Mouse (Mus musculus): ENCODE data around the gene Birc6. TPM values are rescaled to one million over a fixed set of nuclear protein-coding genes. Genes with fewer than 3 reads are reported as not detected.

Gene Birc6
- total RNA-seq (2021) = 100 to 1,000 TPM; 131 to 136 TPM
- long read RNA-seq, experiment 1, partial matches to known transcripts = 1 of 1 reads
- long read RNA-seq, experiment 1, other reads (novel, unspliced or antisense) = 0 of 1 reads
- long read RNA-seq, experiment 2 = 0 reads

DNA sequence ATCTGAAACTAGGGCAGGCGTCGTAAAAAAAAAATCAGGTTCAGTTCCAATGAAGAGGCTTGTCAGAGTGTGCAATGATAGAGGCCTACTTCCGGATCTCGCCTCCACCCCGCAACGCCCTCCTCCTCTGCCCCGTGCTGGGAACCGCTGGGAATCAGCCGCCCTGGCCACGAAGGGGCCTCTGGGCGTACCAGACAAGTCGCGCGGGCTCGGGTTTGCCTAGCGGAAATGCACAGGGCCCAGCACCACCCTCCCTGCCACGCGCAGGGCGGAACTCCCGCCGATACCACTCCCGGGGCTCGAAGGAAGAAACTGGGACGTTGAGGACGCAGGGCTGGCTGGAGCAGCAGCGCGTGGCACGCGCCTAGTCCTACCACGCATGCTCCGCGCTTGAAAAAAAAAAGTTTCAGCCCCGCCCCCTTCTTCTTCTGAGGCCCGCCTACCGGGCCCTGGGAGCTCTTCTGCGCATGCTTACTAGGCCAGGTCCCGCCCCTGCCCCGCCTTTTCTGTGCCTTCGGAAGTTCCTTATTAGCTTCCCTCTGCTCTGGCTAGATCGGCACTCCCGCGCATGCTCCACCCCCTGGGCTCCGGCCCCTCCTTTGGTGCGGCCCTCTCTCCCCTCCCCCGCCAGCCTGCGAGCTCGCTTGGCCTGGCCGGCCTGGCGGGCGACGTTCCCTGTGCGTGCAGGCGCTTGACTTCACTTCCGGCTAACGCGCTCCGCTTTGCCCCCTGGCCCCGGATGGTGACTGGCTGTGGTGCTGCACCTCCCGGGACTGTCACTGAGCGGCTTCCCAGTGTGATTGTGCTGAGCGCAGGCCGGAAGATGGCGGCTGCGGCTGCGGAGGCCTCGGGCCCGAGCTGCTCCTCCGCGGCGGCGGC, at the start of gene Birc6:
Birc6 (plus strand) TSS at position 567 of the 879 bp plus-strand sequence.
- DNase-seq = peak; percentile 100

DNA sequence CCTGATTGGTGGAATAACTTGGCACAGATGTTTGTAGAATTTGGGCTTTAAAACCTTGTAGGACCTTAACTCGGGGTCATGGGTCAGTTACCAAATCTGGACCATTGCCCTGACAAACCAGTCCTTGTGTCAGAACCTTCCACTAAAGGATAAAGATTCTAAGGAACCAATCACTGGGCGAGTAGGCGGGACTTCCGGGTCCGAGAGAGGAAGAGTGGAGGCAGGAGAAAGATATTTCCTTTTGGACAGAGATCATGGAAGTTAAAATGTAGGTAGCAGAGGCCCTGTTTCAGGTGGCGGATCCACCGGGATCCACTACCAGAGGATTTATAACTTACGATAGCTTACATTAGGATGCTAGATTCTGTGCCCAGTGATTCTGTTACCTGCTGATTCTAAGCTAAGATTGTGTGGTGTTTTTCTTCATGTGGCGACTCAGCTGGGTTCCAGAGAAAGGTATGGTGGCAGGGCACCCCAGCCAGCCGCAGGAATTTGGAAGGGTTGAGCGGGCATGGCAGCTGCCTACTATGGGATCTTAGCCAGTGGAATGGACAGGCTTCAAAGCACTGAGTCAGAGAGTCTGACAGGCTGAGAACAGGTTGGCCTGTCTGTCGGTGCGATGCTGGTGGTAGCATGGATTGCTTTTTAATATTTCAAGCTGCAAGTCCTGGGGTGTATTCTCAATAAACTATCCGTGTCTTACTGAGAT, 47.6 kb upstream of the Birc6 start:
- DNase-seq = no peak

- DNase-seq = peak; percentile 94 to 96
These were observed 38.8 kb upstream of the Birc6 start, which contains the start of gene Yipf4 for GRCm38 (mm10) chr17:74489024-74489900. Gene Yipf4 (plus strand): TSS chr17:74489493.

- no peak for DNase-seq
These were observed 38.2 kb upstream of the Birc6 start for GRCm38 (mm10) chr17:74489901-74490220.

DNA sequence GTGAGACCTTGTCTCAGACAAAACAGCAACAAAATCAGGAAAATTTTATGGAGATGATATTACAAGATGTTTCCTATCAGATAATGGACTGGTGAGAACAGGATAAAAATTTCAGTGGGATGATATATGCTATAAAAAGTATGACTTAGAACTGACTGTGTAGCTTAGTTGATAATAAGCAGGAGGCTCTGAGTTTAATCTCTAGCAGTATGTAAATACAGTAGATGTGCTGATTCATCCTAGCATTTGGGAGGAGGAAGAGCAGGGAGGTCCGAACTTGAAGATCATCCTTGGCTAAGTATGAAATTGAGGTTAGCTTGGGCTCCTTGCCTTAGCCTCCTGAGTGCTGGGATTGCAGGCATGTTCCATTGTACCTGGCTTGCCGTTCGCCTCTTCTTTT, 36.5 kb upstream of the Birc6 start:
- no peak for DNase-seq

- DNase-seq = no peak
These were observed 27.9 kb upstream of the Birc6 start for GRCm38 (mm10) chr17:74500204-74500603.

- no peak for DNase-seq
These were observed 27.0 kb upstream of the Birc6 start for GRCm38 (mm10) chr17:74501085-74501484.

DNA sequence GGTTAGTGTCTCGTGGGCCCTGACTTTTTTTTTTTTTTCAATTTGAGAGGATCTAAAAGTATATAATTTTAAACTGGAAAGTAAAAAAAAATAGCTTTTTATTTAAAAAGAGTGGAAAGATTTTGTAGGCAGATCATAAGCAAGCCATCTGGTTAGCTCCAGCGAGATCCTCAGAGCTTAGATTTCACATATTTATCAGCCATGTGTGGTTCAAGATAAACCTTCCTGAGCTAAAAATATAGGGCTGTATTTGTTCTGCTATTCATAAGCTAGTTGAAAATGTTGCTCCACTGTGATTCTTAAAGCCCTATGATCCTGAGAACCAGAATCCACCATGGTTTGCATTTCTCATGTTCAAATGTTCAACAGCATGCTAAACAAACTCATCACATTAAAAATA, 20.2 kb upstream of the Birc6 start:
- no peak for DNase-seq

- no peak for DNase-seq
These were observed 19.5 kb upstream of the Birc6 start for GRCm38 (mm10) chr17:74508600-74508999.

GRCm38 (mm10) chr17:74512308-74512707, 15.8 kb upstream of the Birc6 start:
- DNase-seq = no peak

DNA sequence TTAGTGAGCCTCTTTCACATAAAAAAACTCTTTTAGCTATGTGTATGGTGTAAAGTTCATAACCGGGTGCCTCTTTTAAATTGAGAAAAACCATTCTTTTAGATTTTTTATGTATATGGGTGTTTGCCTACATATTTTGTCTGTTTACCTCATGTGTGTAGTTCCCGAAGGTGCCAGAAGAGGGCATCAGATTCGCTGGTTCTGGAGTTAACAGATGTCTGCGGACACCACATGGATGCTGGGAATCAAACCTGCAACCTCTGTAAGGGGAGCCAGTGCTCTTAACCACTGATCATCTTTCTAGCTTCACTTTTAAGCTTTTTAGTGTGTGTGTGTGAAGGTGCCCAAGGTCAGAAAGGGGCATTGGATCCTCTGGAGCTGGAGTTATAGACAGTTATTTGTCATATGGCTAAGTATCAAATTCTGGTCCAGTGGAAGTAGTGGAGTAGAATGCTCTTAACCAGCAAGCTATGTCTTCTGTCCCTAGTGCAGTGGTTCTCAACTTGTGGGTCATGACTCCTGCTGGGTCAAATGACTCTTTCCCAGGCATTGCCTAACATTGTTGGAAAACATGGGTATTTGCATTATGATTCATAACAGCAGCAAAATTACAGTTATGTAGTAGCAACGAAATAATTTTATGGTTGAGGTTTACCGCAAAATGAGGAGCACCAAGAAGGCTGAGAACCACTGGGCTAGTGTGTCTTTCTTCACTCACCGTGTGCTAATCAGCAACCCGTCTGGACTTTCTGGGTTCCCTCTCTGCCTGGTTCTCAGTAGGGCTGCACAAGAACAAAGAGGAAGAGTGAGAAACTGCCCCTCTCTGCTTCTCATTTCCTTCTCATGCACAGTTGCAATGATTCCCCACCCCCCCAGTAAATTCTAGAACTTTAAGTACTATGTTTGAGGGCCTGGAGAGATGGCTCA, 5.0 kb upstream of the Birc6 start:
- DNase-seq = peak in 1 of 2 experiments; percentile 2

- no peak for DNase-seq
These were observed 2.0 kb upstream of the Birc6 start for GRCm38 (mm10) chr17:74526117-74526516.

DNA sequence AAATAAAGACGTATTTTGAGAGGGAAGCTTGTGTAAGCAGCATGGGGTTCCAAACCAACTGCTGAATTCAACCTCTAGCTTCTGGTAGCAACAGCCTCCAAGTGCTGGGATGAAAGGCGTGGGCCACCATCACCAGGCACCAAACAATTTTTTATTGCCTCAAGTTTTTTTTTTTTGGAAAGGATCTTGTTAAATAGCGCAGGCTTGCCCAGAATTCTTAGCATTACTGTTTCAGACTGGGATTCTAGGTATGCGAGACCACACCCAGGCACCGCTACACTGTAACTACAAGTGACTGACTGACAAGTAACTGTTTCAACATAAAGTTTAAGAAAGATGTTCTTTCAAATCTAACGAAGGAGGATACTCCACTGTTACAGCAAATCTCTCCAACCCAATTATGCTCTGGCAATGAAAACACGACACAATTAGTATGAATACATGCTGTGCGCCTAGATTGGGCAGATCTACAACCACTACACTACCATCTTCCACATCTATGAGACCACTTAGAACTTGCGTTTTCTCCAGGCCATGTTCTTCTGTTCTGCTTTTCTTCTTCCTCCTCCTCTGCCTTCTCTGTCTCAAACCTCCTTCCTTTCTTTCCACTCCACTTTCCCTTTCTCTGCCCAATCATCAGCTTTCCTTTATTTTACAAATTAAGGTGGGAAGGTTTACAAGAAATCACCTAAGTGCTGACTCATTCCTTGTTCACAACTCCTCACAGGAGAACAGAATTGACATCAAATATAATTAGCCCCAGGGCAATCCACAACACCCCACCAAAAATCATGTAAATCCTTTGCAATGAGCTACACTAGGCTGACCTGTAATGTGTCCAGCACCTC, 1.1 kb upstream of the Birc6 start:
- DNase-seq = no peak

DNA sequence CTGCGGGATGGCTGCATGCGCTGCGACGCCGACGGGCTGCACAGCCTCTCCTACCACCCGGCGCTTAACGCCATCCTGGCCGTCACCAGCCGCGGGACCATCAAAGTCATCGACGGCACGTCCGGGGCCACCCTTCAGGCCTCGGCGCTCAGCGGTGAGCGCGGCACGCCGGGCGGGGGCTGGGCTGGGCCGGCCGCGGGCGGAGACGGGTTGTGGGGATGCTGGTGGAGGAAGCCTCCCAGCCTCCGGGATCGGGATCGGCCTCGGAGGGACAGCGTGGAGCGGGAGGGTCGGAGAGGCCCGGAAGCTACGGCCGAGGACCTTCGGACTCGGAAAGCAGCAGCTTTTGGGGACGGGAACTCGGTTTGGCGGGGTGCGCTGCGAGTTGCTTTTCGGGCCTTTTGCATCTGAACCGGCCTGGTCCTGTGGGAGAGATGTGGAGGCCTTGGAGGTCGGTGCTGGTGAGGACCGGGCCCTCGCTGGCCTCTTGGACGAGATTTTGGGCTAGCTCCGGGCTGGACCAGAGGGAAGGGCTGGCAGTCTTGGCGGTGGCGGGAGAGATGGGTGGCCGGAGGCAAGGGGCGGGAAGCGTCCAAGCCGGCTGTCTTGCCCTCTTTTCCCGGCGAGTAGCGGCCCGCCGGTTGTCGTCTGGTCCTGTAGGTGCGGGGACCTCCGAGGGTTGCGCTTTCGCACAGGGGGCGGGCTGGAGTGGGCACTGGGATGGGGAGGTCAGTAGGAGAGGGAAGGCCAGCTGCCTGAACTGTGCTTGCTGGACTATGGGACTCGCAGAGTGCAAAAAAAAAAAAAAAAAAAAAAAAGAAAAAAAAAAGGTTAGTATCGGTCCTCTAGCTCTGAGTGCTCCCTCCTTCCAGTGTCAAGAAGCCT, 795 bp downstream of the Birc6 start:
- DNase-seq = peak; percentile 66 to 79

DNA sequence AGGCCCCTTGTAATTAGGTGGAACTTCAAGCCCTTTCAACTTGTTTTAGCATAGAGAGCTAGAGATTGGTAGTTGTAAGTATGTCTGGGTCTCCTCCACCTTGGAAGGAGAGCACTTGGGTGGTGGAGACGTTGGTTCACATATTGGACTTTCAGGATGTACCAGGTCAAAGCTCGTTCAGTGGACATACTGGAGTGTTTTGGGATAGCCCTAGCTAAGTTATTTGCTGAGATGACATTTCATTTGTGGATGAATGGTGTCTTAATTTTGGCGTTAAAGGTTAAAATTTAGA, 1.4 kb downstream of the Birc6 start:
- peak in 1 of 2 experiments; percentile 16 for DNase-seq

- no peak for DNase-seq
These were observed 6.9 kb downstream of the Birc6 start for GRCm38 (mm10) chr17:74534971-74535370.

DNA sequence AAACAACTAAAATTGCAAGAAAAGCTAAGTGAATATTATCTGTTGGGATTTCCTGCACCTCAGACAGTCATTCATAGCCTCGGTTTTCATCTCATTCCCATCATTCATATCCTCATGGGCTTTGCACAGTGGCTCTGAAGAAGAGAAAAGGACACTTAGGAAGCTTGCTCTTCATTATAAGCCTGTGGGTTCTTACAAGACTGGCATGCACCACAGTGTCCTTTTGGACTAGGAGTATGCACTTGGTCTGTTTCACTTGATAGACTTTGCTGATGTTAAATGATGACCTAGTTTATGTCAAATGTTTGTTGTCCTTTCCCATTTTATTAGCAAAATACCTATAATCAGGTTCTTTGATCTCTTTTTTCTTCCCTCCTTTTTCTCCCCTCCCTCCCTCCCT, 9.4 kb downstream of the Birc6 start:
- DNase-seq = no peak

DNA sequence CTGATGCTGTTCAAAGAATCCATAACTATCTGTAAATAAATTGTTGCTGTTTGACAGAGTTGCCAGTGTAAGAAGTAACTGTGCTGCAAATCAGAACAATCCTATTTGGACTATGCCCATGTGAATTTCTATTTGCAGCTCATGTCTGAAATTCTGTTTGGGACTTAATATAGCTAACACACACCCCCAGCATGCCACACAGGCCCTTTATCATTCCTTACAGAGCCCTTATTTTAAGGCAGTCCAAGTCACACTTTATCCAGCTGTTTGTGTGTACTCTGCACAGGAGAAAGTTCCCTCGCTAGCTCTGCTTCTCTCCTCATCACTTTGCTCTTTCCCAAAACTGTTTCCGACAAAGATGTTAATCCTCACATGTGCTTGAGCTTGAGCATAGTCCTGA, 15.5 kb downstream of the Birc6 start:
- no peak for DNase-seq

DNA sequence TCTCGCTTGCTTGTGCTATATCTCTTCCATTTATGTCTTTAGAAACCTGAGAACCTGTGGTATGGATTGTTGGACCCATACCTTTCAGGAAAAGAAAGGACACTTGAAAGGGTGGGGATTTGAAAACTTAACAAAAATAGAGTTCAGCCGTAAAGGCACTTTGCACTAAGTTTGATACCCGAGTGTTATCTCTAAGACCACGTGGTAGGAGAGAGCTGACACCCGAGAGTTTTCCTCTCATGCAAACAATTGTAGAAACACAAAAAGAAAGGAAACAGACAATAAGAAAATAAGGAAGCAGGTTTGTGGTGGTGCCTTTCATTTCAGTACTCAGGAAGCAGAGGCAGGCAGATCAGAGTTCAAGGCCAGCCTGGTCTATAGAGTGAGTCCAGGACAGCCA, 26.0 kb downstream of the Birc6 start:
- no peak for DNase-seq
